Mouse (Mus musculus): ENCODE measurements around the gene Gm42417.
"Not testable (repeated sequence)": the region's sequence is repeated elsewhere in the genome, so short reads cannot be mapped to it uniquely, and the experiment has no call there.

Gm42417 gene

GRCm38 (mm10) chr1:36545382-36545781 lies 6.2 kb upstream of the Gm42417 start:
- no peak for DNase-seq (ENCODE audit: low spot score)

- DNase-seq (ENCODE audit: low spot score) = no peak
These were observed 3.7 kb upstream of the Gm42417 start for GRCm38 (mm10) chr1:36542925-36543324.

DNA sequence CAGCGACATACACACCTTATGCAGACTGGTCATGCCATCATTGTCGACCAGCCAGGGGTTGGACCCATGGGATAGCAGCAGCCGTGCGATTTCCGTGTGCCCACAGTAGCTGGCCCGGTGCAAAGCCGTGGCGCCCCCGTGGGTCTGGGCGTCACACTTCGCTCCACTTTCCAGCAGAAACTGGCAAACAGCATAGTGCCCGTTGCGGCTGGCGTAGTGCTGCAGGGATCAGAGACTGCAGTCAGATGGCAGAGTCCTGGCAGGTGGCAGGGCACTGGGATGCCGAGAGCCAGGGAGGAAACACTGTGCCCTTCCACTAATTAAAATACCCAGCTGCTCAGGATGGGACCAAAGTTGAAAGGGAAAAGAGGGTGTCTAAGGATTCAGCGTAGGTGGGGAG lies 2.6 kb upstream of the Gm42417 start:
- no peak for DNase-seq (ENCODE audit: low spot score)

- no peak for DNase-seq (ENCODE audit: low spot score)
These were observed 1.6 kb upstream of the Gm42417 start for GRCm38 (mm10) chr1:36540807-36541206.

DNA sequence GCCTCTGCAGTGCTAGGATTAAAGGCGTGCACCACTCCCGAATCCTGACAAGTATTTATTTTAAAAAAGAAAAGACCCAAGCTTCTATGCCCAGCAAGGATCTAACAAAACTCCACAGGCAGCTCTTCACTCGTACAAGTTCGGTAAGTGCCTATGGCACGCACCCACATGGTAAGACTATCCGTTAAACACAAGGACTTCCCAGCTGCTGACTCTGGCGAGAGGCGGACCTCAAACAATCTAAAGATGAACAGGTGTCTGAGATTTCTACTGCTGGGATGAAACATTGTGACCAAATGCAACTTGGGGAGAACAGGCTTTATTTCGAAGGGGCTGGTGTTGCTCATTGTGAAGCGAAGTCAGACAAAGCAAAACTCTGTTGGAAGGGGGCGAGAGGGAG lies 903 bp upstream of the Gm42417 start:
- no peak for DNase-seq (ENCODE audit: low spot score)

DNA sequence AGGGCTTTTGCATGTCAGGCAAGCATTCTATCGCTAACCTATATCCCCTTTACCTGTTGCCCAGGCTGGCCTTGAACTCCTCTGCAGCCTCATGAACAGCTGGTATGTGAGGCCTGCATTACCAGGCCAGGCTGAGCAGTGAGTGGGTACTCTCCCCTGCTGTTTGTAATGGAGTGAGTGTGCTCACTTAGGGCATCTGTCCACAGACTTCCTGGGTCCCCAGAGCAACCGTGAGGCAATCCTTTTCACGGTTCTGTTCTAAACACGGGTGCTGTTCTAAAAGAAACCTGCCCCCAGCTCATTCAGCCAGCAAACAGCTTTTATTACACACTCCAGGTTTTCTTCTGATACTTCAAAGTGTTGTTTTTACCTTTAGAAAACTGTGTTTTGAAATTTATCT lies 502 bp downstream of the Gm42417 start:
- DNase-seq (ENCODE audit: low spot score) = no peak

GRCm38 (mm10) chr1:36536783-36537182 lies 2.4 kb downstream of the Gm42417 start, which contains the start of gene Ankrd23:
Gene Ankrd23 (minus strand): TSS chr1:36536883.
- DNase-seq (ENCODE audit: low spot score) = not testable (repeated sequence)

DNA sequence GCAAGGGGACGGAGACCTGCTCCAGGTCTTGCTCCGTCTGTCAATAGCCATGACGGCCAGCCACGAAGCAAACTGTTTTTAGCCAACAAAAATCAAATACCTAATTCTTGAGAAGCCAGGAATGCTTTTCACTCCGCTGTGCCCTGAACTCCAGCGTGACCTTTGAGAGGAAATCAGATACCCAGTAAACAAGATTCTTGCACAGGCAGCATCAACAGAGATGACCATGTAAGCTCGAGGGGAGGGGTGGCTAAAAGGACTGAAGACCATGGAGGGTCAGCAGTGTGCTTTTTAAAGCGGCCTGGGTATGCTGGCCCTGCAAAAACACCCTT lies 2.9 kb downstream of the Gm42417 start:
- DNase-seq (ENCODE audit: low spot score) = no peak

- DNase-seq (ENCODE audit: low spot score) = no peak
These were observed 3.5 kb downstream of the Gm42417 start for GRCm38 (mm10) chr1:36535477-36536396.

DNA sequence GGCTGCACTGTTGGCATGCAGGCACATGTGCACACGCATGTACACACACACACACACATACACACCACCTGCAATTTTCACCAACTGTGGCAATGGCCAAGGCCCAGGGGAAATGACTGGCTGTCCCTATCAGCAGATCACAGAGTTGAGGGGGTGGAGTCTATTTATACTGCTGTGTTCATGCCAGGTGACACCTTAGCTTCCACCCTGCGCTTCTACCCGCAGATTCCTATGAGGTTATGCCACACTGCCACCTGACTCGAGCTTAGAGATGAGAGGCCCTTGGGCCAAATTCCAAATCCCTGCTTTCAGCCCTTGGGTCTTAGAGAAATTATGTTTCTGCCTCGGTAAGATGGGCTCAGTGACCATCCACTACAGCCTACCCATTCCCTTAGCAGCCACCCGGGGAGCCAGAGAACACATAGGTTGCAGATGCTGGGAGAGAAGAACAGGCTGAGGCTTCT lies 4.6 kb downstream of the Gm42417 start:
- no peak for DNase-seq (ENCODE audit: low spot score)

- no peak for DNase-seq (ENCODE audit: low spot score)
These were observed 5.7 kb downstream of the Gm42417 start for GRCm38 (mm10) chr1:36533546-36533945.

- DNase-seq (ENCODE audit: low spot score) = no peak
These were observed 7.8 kb downstream of the Gm42417 start for GRCm38 (mm10) chr1:36531461-36531860.

GRCm38 (mm10) chr1:36530962-36531361 lies 8.3 kb downstream of the Gm42417 start:
- no peak for DNase-seq (ENCODE audit: low spot score)

GRCm38 (mm10) chr1:36530485-36530884 lies 8.7 kb downstream of the Gm42417 start:
- DNase-seq (ENCODE audit: low spot score) = no peak

DNA sequence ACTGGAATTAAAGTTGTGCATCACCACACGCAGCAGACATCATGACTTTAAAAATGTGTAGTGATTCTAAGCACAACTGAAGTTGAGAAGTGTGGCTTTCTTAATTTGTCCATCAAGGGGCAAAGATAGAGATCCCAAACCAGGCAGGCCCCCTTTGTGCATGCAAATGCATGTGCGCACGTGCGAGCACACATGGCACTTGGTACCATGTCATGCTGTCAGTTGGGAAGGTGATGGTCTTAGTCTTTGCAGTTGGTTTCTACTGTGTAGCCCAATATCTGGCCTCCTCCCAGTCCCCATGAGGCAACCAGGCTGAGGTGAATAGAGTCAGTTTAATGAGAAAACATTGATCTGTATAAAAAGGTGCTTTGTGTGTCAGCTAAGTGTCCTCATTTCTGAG lies 9.4 kb downstream of the Gm42417 start:
- DNase-seq (ENCODE audit: low spot score) = no peak

GRCm38 (mm10) chr1:36529274-36529673 lies 10.0 kb downstream of the Gm42417 start:
- DNase-seq (ENCODE audit: low spot score) = no peak

DNA sequence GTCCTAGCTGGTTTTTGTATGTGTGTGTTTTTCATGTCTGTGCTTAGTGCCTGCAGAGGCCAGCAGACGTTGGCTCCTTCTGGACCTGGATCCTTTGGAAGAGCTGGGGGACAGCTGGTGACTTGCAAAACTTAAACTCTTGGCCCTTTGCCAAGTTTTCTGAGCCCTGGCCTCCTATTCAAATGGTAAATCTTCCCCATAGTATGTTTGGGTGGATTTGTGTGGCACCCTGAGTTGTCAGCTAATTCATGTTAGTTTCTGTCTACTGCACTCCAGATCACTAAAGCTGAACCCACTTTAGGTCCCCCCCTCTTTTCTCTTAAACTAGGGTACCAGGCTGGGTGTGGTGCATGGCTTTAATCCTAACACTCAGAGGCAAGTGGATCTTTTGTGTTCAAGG lies 10.9 kb downstream of the Gm42417 start:
- no peak for DNase-seq (ENCODE audit: low spot score)

DNA sequence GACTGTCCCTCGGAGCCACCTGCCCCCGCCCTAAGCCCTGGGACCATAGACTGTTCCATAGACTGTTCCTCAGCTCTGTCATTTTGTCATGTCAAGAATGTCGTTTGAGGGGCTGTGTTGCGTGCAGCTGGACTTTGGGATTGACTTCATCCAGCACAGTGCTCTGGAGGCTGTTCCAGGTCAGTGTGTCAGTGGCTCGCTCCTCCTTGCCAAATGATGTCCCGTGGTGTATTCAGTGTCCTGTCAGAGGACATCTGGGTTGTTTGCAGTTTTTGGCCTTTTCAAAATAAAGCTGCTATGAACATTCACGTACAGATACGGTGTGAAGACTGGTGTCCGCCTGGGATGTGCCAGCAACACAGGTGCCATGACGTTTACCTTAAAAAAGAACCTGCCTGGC lies 12.3 kb downstream of the Gm42417 start:
- DNase-seq (ENCODE audit: low spot score) = no peak

DNA sequence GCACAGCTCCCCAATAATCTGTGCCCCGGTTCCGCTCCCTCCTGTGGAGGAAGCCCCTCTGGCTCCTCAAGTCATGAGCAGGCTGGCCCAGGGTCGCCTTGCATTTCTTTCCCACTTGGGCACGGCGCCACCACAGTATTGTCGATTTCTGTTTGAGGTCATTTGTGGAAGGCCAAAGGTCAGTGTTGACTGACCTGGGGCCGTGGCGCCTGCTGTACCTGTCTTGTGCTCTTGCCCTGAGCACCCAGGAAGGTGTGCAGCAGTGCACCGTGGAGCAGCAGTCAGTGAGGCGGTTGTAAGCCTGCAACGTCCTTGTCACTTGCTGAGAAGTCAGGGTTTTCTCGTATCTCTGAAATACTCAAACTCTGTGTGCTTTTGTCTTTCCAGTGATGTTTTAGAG lies 13.5 kb downstream of the Gm42417 start:
- DNase-seq (ENCODE audit: low spot score) = no peak

DNA sequence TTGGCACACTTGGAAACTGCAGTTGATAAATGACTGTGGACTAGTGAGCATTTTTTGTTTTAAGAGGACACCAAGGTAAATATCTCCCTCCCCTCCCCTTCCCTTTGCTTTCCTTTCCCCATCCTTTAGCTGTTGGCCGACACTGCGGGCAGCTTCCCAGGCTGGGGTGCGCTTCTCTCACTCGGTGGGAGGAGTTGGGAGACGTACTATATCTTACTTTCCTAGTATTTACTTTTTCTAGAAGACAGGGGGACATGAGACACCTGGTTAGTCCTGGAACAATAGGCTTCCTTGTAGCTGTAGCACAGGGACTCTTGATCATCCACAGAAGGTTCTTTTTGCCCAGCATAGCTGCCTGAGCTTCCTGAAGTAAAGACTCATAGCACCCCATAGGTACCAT lies 15.2 kb downstream of the Gm42417 start:
- DNase-seq (ENCODE audit: low spot score) = no peak

DNA sequence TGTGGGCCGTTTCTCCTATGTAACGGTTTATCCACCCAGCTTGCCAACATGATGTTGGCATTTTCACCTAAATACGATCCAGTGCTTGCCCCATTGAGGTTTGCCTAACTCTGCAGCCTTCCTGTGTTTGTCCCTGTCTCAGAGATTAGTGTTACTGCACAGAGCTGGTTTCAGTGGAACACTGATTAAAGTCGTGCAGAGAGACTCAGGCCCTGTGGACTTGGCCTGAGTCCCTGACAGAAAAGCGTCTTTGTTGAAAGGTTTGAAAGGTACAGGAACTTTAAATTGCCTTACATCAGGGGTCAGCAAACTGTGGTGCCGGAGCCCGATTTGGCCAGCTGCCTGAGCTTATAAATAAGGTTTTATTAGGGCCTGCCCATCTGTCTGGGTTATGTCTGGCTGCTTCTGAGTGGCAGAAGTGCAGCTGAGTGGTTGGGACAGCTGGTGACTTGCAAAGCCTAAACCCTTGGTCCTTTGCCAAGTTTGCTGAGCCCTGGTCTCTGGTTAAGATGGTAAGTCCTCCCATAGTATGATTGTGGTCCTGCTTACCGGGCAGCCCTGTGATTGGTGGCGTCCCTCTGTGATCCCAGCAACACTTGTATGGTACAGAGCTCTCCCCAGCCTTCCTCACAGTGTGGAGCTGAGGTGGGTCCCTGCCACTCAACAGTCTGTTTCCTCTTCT lies 15.8 kb downstream of the Gm42417 start:
- no peak for DNase-seq (ENCODE audit: low spot score)

GRCm38 (mm10) chr1:36522210-36522609 lies 17.0 kb downstream of the Gm42417 start:
- no peak for DNase-seq (ENCODE audit: low spot score)

GRCm38 (mm10) chr1:36519626-36520025 lies 19.6 kb downstream of the Gm42417 start:
- DNase-seq (ENCODE audit: low spot score) = no peak
